Mouse (Mus musculus) liver, postnatal 0 days (tissue): ENCODE results near the gene Cfap70. TPM values are rescaled to one million over a fixed set of nuclear protein-coding genes. Genes with fewer than 3 reads are reported as not detected.

Source experiments
- ATAC-seq: fragments of 200-750 bp; cut with Nextera tagmentation; 2 replicates; pipeline ENCODE4 v1.8.0; 2017; ENCODE audit warnings: mild to moderate bottlenecking, moderate library complexity
- DNase-seq: peaks from one replicate; pipeline ENCODE4 v3.0.0-alpha.2; 2016
- H3K27ac ChIP-seq: fragments of 300-500 bp; sonication (generic); 2 replicates; pipeline ENCODE4 v1.5.1; 2014; ENCODE audit warnings: antibody characterized with exemption, moderate library complexity, mild to moderate bottlenecking, low read depth
- H3K27me3 ChIP-seq: fragments of 300-500 bp; sonication (generic); 2 replicates; pipeline ENCODE4 v1.6.1; 2014; ENCODE audit warnings: low read length, control low read depth, mixed read lengths; ENCODE audit not compliant: insufficient read depth
- H3K36me3 ChIP-seq: fragments of 300-500 bp; sonication (generic); replicated peaks from 2 replicates; pipeline ENCODE4 v1.6.1; 2014; ENCODE audit warnings: mild to moderate bottlenecking, control low read depth, low read length, moderate library complexity, mixed read lengths; ENCODE audit not compliant: insufficient read depth
- H3K4me1 ChIP-seq: fragments of 300-500 bp; sonication (generic); 2 replicates; pipeline ENCODE4 v1.6.1; 2014; ENCODE audit warnings: antibody characterized with exemption, mild to moderate bottlenecking, control low read depth; ENCODE audit not compliant: insufficient read depth
- H3K4me2 ChIP-seq: fragments of 300-500 bp; sonication (generic); 2 replicates; pipeline ENCODE4 v1.6.1; 2014; ENCODE audit warnings: low read depth, mild to moderate bottlenecking, low read length, moderate library complexity, mixed read lengths
- H3K4me3 ChIP-seq: fragments of 300-500 bp; sonication (generic); 2 replicates; pipeline ENCODE4 v1.5.1; 2014; ENCODE audit warnings: low read depth, low read length
- H3K9ac ChIP-seq: fragments of 300-500 bp; sonication (generic); replicated peaks from 2 replicates; pipeline ENCODE4 v1.6.1; 2014; ENCODE audit warnings: mild to moderate bottlenecking, moderate library complexity
- H3K9me3 ChIP-seq: fragments of 300-500 bp; sonication (generic); 2 replicates; pipeline ENCODE4 v1.6.1; 2016; ENCODE audit warnings: mild to moderate bottlenecking, control low read depth, low read length, mixed read lengths
- CTCF ChIP-seq: sonication (generic); IDR thresholded peaks from 2 replicates; pipeline ENCODE4 v1.5.1; 2016; ENCODE audit warnings: antibody characterized with exemption, low read depth
- EP300 ChIP-seq: IDR thresholded peaks from 2 replicates; pipeline ENCODE4 v1.6.1; 2016; ENCODE audit warnings: antibody characterized with exemption, low read depth, mild to moderate bottlenecking
- WGBS: fragments of 180-500 bp; shearing (Covaris S2); extraction: QIAGEN DNeasy Blood & Tissue Kit; methylation state at CpG from one replicate; pipeline ENCODE4 v1.1.7; 2014; ENCODE audit not compliant: insufficient replicate concordance; 5-methylcytosine and 5-hydroxymethylcytosine counted together
- polyA plus RNA-seq: library from polyadenylated mRNA; unstranded; fragments of >200 nt; fragmentation: Nextera tagmentation; extraction: Ambion mirVana; gene quantifications from 2 replicates; pipeline ENCODE4 v1.2.1, GENCODE M21; 2015

Gene Cfap70
- 0.11 TPM in 1 of 2 replicates, not detected in the other for polyA plus RNA-seq

DNA sequence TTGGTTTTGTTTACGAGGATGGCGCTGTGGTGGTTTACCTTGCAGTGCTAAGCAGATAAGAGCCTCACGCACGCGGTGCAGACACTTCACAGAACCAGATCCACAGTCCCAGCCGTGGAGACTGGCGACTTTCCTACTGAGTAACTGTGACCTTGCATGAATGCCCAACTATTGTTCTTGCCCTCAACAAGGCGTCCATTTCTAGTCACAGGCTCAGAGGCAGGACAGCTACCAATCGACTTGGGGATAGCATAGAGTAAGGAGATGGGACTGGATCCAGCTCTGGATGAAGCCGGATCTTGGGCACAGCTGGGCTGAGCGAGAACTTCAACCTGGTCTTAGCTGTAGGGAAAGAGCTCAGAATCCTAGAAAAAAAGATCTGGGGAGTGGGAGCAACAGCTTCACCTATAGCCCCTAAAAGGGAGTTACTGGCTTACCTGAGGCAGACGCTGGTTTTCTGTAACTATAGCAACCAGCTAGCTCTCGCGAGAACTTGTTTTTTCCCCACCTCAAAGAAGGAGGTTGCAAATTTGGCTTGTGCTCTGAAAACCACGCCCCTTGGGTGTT lies at the start of gene Cfap70:
Cfap70 (minus strand) TSS at position 462 of the 567 bp plus-strand sequence.
- DNase-seq (peak; percentile 77), ATAC-seq (peak; percentile 88)
- WGBS, result 5% methylated on average over 15 of the region's 15 CpGs
- H3K36me3 ChIP-seq, result peaks cover 12% of the 10 kb centered on the region
- peaks cover 6% of the 10 kb centered on the region; the same call in 1 of the 2 replicates for H3K4me1 ChIP-seq
- peak within 1 kb of the TSS; percentile 25 for H3K4me3 ChIP-seq
- no peaks in the 10 kb centered on the region for H3K27me3 ChIP-seq
- H3K4me2 ChIP-seq, result peak within 1 kb of the TSS; percentile 71
- TF ChIP-seq EP300 (no peak), CTCF (no peak)
- H3K9ac ChIP-seq, result peak within 1 kb of the TSS; percentile 36
- no peaks in the 10 kb centered on the region for H3K9me3 ChIP-seq
- no peak within 1 kb of the TSS for H3K27ac ChIP-seq

DNA sequence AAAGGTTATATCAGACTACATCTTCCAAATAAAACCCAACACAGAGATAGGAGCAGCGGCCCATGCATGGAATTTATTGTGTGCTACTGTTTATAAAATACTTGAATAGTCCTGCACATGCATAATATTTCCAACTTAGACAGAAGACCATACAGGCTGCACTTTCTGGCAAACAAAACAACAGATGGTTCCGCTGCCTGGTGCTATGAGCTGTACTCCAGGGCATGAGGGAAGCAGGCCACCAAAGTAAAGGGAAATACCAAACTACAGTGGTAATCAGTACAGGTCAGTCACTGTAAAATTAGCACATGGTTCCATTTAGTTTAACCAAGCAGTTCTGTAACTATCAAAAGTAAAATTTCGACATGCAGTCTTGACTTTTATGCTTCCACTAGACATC lies 48.0 kb upstream of the Cfap70 start:
- 90% methylated on average over 3 of the region's 3 CpGs for WGBS
- Histone ChIP-seq H3K36me3 (peaks cover 29% of the 10 kb centered on the region), H3K27ac (no peak overlapping the region), H3K9me3 (no peaks in the 10 kb centered on the region), H3K4me1 (no peaks in the 10 kb centered on the region), H3K4me3 (no peak overlapping the region), H3K4me2 (no peak overlapping the region), H3K9ac (no peak overlapping the region), H3K27me3 (no peaks in the 10 kb centered on the region)
- ATAC-seq, result no peak
- TF ChIP-seq EP300, result no peak
- TF ChIP-seq CTCF, result no peak
- no peak for DNase-seq

DNA sequence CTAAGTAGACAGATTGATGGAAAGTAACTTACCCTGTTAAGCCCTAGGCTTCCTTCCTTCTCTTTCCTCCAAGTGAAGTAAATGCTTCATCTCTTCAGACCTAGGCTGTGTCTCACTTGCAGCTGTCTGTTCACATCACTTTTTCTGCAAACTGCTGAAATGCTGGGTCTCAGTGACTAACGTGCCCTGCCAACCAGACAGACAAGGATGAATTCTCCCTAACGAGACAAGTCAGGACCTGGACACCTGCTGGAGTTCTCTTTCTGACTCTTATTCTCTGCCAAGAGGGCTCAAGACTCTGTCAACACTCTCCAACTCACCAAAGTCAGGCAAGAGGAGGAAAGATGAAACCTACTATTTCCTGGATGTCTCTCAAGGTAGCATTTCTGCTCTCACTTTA lies 44.6 kb upstream of the Cfap70 start, which contains the start of gene Mss51:
Mss51 (minus strand) TSS at position 299 of the 400 bp plus-strand sequence.
- no peak for TF ChIP-seq CTCF
- no peak for TF ChIP-seq EP300
- H3K9me3 ChIP-seq, result no peaks in the 10 kb centered on the region
- H3K4me1 ChIP-seq, result no peaks in the 10 kb centered on the region
- no peak within 1 kb of the TSS for H3K27ac ChIP-seq
- no peak within 1 kb of the TSS for H3K4me3 ChIP-seq
- H3K9ac ChIP-seq, result no peak within 1 kb of the TSS
- H3K27me3 ChIP-seq, result no peaks in the 10 kb centered on the region
- ATAC-seq (no peak), DNase-seq (no peak)
- peaks cover 28% of the 10 kb centered on the region for H3K36me3 ChIP-seq
- 83% methylated on average over 2 of the region's 2 CpGs for WGBS
- H3K4me2 ChIP-seq, result no peak within 1 kb of the TSS

DNA sequence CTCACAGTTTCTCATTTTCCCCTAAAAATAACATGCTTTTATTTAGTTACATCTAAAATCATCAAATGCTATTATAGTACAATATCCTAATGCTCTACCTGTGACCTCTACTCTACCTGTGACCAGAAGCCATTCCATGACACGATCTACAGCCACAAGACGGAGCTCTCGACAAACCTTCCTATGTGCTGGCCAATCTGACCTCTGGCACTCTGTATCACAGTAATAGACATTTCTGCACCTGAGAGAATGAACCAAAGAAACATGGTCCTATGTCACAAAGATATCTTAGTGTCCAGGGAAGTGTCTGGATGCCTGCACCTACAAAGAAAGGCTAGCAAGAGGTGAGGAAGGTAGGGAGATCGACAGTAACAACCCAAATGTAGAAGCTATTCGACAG lies 34.0 kb upstream of the Cfap70 start:
- 86% methylated on average over 5 of the region's 5 CpGs for WGBS

DNA sequence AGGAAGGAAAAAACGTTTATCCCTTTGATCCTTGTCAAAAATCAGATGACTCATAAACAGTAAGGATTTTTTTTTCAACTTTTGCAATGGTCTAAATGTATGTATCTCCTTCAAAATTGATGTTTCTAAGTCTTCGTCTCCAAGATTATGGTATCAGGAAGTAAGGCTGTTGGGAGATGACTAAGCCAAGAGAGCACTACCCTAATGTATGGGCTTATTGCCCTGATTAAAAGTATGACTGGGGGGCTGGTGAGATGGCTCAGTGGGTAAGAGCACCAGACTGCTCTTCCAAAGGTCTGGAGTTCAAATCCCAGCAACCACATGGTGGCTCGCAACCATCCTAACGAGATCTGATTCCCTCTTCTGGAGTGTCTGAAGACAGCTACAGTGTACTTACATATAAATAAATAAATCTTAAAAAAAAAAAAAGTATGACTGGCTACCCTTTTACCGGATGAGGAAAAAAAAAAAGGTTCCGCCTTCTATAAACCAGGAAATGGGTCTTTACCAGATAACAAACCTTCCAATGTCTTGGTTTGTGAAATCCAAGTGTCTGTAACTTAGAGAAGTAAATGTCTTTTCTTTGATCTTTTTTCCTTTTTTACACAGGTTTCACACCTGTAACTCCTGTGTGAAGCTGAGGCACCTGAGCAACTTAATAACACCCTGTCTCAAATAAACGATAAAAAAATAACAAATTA lies 30.2 kb upstream of the Cfap70 start:
- ATAC-seq (no peak), DNase-seq (no peak)
- Histone ChIP-seq H3K36me3 (peaks cover 7% of the 10 kb centered on the region), H3K4me3 (no peak overlapping the region), H3K9me3 (no peaks in the 10 kb centered on the region), H3K9ac (no peak overlapping the region), H3K27ac (no peak overlapping the region), H3K27me3 (no peaks in the 10 kb centered on the region), H3K4me1 (peaks cover 16% of the 10 kb centered on the region), H3K4me2 (no peak overlapping the region)
- TF ChIP-seq CTCF, result no peak
- no peak for TF ChIP-seq EP300
- WGBS, result 74% methylated on average over 7 of the region's 7 CpGs

More for the DNA sequence above, 34.0 kb upstream of the Cfap70 start:
- Histone ChIP-seq H3K4me2 (no peak overlapping the region), H3K4me3 (no peak overlapping the region), H3K36me3 (peaks cover 7% of the 10 kb centered on the region), H3K9ac (no peak overlapping the region), H3K27ac (no peak overlapping the region), H3K4me1 (peaks cover 3% of the 10 kb centered on the region; the same call in 1 of the 2 replicates), H3K27me3 (no peaks in the 10 kb centered on the region), H3K9me3 (no peaks in the 10 kb centered on the region)
- ATAC-seq, result no peak
- no peak for DNase-seq
- no peak for TF ChIP-seq CTCF
- TF ChIP-seq EP300, result no peak

DNA sequence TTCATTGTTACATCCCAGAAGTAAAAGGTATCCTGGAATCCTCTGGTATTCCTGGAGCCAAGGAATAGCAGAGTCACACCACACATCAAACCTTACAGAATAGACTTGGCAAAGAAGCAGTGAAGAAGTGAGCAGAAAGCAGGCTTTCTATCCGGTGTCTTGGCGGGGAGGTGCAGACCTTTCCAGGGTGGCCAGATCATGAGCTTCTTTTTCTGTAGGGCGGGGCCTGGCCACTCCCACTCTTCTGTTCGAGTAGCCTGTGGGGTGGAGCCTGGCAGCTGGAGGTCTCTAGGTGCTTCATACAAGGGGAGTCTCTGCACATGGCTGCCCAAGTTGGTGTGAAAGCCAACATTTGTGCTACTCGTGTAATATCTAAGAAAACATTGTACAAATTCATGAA lies 29.2 kb upstream of the Cfap70 start:
- no peak for ATAC-seq
- 24% methylated on average over 5 of the region's 5 CpGs for WGBS
- Histone ChIP-seq H3K27ac (no peak overlapping the region), H3K4me3 (no peak overlapping the region), H3K4me1 (peaks cover 19% of the 10 kb centered on the region), H3K36me3 (peaks cover 3% of the 10 kb centered on the region; the same call in 1 of the 2 replicates), H3K4me2 (no peak overlapping the region), H3K27me3 (no peaks in the 10 kb centered on the region), H3K9me3 (no peaks in the 10 kb centered on the region), H3K9ac (no peak overlapping the region)
- no peak for TF ChIP-seq CTCF
- no peak for TF ChIP-seq EP300
- peak; percentile 55 for DNase-seq
